Mouse (Mus musculus) forebrain, embryonic 11.5 days (tissue): ENCODE results near the gene Prrt1. TPM values are rescaled to one million over a fixed set of nuclear protein-coding genes. Genes with fewer than 3 reads are reported as not detected.

Experiments
- ATAC-seq: fragments of 200-750 bp; cut with Nextera tagmentation; replicated peaks from 2 replicates; pipeline ENCODE4 v1.8.0; 2017; ENCODE audit warnings: moderate TSS enrichment; ENCODE audit not compliant: low FRiP score
- DNase-seq: peaks from one replicate; pipeline ENCODE4 v3.0.0-alpha.2; 2017; ENCODE audit warnings: low spot score
- H3K27ac ChIP-seq: fragments of 300-500 bp; sonication (generic); 2 replicates; pipeline ENCODE4 v1.5.1; 2014; ENCODE audit warnings: low read depth, low read length
- H3K27me3 ChIP-seq: fragments of 300-500 bp; sonication (generic); 2 replicates; pipeline ENCODE4 v1.6.1; 2014; ENCODE audit warnings: mild to moderate bottlenecking, low read length, mixed read lengths; ENCODE audit not compliant: control insufficient read depth, insufficient read depth
- H3K36me3 ChIP-seq: fragments of 300-500 bp; sonication (generic); 2 replicates; pipeline ENCODE4 v1.6.1; 2014; ENCODE audit warnings: mild to moderate bottlenecking, low read length, moderate library complexity, mixed read lengths; ENCODE audit not compliant: control insufficient read depth, insufficient read depth
- H3K4me1 ChIP-seq: fragments of 300-500 bp; sonication (generic); replicated peaks from 2 replicates; pipeline ENCODE4 v1.6.1; 2014; ENCODE audit warnings: low read length, mixed read lengths; ENCODE audit not compliant: control insufficient read depth, insufficient read depth
- H3K4me2 ChIP-seq: fragments of 300-500 bp; sonication (generic); 2 replicates; pipeline ENCODE4 v1.6.1; 2014; ENCODE audit warnings: low read depth, mild to moderate bottlenecking, low read length, moderate library complexity, mixed read lengths; ENCODE audit not compliant: severe bottlenecking
- H3K4me3 ChIP-seq: fragments of 300-500 bp; sonication (generic); 2 replicates; pipeline ENCODE4 v1.5.1; 2014; ENCODE audit warnings: low read depth, low read length
- H3K9ac ChIP-seq: fragments of 300-500 bp; sonication (generic); 2 replicates; pipeline ENCODE4 v1.6.1; 2014; ENCODE audit warnings: low read length
- H3K9me3 ChIP-seq: fragments of 300-500 bp; sonication (generic); 2 replicates; pipeline ENCODE4 v1.6.1; 2016; ENCODE audit warnings: low read length, mixed read lengths; ENCODE audit not compliant: control insufficient read depth
- WGBS: fragments of 180-500 bp; shearing (Covaris S2); extraction: QIAGEN DNeasy Blood & Tissue Kit; methylation state at CpG from one replicate; pipeline ENCODE4 v1.1.7; 2014; 5-methylcytosine and 5-hydroxymethylcytosine counted together
- polyA plus RNA-seq: library from polyadenylated mRNA; unstranded; fragments of >200 nt; fragmentation: Nextera tagmentation; extraction: Ambion mirVana; gene quantifications from 2 replicates; pipeline ENCODE4 v1.2.1, GENCODE M21; 2014

Prrt1 gene
- polyA plus RNA-seq, 1 experiment from 2014 or later = 2.4 TPM

GRCm38 (mm10) chr17:34639461-34640255 lies 10.3 kb downstream of the Prrt1 start:
- WGBS = 84% methylated on average over 7 of the region's 7 CpGs
- H3K4me2 ChIP-seq = no peak overlapping the region
- DNase-seq (no peak), ATAC-seq (no peak)
- H3K27me3 ChIP-seq = no peaks in the 10 kb centered on the region
- no peak overlapping the region for H3K27ac ChIP-seq
- H3K9ac ChIP-seq = no peak overlapping the region
- H3K36me3 ChIP-seq = no peaks in the 10 kb centered on the region
- no peaks in the 10 kb centered on the region for H3K9me3 ChIP-seq
- peaks cover 7% of the 10 kb centered on the region; the same call in 1 of the 2 replicates for H3K4me1 ChIP-seq
- H3K4me3 ChIP-seq = no peak overlapping the region

DNA sequence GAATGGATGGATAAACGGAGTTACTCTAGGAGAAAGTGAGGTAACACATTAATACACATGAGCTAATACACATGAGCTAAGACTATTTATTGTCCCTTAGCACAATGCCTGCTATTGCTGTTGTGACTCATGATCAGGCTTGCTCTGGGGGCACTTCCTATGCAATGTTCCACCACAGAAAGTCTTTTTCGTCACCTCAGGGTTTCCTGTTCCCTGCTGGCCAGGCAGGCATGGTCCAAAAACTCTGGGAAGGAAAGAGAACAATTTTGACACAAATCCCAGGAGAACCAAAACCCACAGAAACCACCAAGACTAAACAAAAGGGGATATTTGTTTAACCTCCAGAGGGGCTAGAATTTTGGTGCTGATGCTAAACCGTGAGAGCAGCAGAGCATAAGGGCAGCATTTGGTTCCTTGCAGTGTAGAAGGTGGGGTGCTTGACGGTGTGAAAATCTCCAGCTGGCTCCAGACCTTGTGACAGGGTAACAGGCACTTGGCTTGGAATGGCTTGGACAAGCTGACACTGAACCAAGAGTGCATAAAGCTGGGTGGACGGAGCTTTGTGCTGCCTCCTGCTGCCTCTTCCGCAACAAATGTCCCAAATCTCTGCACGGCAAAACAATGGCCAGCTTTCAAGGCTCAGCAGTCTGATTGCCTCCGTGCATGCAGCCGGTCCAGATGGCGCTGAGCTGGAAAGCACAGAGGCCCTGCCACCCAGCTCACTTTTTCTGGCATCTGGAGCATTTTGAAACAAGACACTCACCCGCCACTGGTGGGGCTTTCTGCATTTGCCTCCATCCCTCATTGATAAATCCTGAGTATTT lies 11.7 kb downstream of the Prrt1 start:
- no peaks in the 10 kb centered on the region for H3K27me3 ChIP-seq
- ATAC-seq (0 out of 2 replicates have a peak, but pooled peaks have one; percentile 10), DNase-seq (no peak)
- peak overlapping the region; percentile 45 for H3K9ac ChIP-seq
- no peaks in the 10 kb centered on the region for H3K36me3 ChIP-seq
- no peaks in the 10 kb centered on the region for H3K9me3 ChIP-seq
- WGBS = 14% methylated on average over 11 of the region's 11 CpGs
- no peak overlapping the region for H3K4me2 ChIP-seq
- H3K4me3 ChIP-seq = no peak overlapping the region
- peaks cover 10% of the 10 kb centered on the region for H3K4me1 ChIP-seq
- H3K27ac ChIP-seq = peak overlapping the region; percentile 48

DNA sequence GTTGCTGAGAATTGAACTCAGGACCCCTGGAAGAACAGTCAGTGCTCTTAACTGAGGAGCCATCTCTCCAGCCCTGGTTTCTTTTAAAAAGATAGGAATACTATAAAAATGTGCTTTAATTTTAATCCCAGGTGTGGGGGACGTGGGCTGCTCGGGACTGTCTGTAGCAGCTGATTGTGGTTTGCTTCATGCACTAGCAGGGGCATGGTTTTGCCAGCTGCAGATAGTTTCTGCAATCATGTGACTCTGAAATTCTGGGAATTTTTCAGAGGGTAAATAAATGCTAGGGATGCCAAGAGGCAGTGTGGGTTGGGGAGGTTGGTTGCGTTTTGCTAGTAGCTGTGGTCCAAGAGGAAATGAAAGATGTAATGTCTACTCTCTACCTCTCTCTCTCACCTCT lies 12.6 kb downstream of the Prrt1 start:
- H3K4me1 ChIP-seq = peaks cover 10% of the 10 kb centered on the region

DNA sequence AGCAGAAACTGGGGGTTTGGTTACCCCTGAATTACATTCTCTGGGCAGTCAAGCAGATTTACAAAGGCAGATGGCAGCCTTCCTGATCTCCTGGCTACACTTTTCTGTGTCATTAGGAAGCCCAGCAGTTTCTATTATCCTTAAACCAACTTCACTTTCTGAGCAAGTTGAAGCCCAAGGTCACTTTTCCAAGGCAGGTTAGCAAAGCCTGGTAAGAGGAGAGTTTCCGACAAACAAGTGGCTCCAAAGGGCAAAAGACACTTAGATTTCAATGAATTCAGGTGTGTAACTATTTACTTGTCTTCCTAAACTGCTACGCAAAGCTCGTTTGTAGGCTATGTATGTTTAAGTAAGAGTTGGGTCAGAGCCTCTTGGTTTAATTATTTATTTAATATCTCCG lies 14.0 kb downstream of the Prrt1 start:
- ATAC-seq = no peak
- no peaks in the 10 kb centered on the region for H3K27me3 ChIP-seq
- 91% methylated on average over 4 of the region's 4 CpGs for WGBS
- no peaks in the 10 kb centered on the region for H3K9me3 ChIP-seq
- H3K36me3 ChIP-seq = no peaks in the 10 kb centered on the region
- no peak overlapping the region for H3K4me2 ChIP-seq
- H3K4me3 ChIP-seq = no peak overlapping the region
- no peak overlapping the region for H3K9ac ChIP-seq
- no peak for DNase-seq
- H3K4me1 ChIP-seq = peaks cover 18% of the 10 kb centered on the region
- no peak overlapping the region for H3K27ac ChIP-seq

More for the DNA sequence above, 12.6 kb downstream of the Prrt1 start:
- H3K9me3 ChIP-seq = no peaks in the 10 kb centered on the region
- no peak overlapping the region for H3K9ac ChIP-seq
- no peak overlapping the region for H3K4me2 ChIP-seq
- ATAC-seq (no peak), DNase-seq (no peak)
- WGBS = 89% methylated on average over 3 of the region's 3 CpGs
- no peak overlapping the region for H3K4me3 ChIP-seq
- H3K27me3 ChIP-seq = no peaks in the 10 kb centered on the region
- no peak overlapping the region for H3K27ac ChIP-seq
- H3K36me3 ChIP-seq = no peaks in the 10 kb centered on the region

- Histone ChIP-seq H3K9ac (no peak overlapping the region), H3K4me3 (no peak overlapping the region), H3K27me3 (no peaks in the 10 kb centered on the region), H3K4me2 (no peak overlapping the region), H3K27ac (no peak overlapping the region), H3K4me1 (peaks cover 18% of the 10 kb centered on the region), H3K9me3 (no peaks in the 10 kb centered on the region), H3K36me3 (no peaks in the 10 kb centered on the region)
- DNase-seq (no peak), ATAC-seq (no peak)
- WGBS = 86% methylated on average over 10 of the region's 10 CpGs
These were observed 14.6 kb downstream of the Prrt1 start for GRCm38 (mm10) chr17:34643944-34644343.

DNA sequence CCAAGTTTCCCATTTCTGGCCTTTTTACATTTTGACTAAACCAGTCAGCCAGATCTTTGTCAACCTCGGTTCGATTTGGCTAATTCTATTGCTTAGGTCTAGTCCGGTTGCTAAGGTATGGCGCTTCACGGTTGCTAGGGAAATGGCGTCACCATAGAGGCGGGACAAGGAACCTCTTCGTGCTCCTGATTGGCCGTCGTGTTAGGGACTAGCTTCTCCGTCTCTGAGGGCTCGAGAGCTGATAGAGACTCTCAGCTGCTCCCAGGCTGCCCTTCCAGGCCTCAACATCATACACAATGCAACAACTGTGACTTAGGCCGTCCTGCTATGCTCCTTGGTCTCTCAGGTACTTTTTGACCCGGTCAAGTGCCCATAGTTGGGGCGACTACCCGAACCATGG lies 15.3 kb downstream of the Prrt1 start, which contains the start of gene Fkbpl:
Gene Fkbpl (plus strand): TSS at position 157 of the 400 bp plus-strand sequence.
- Histone ChIP-seq H3K4me2 (peak within 1 kb of the TSS; percentile 59), H3K9me3 (no peaks in the 10 kb centered on the region), H3K27ac (no peak within 1 kb of the TSS), H3K9ac (peak within 1 kb of the TSS; percentile 56; the same call in 1 of the 2 replicates), H3K36me3 (no peaks in the 10 kb centered on the region; the same call in 1 of the 2 replicates), H3K27me3 (no peaks in the 10 kb centered on the region), H3K4me3 (peak within 1 kb of the TSS; percentile 51), H3K4me1 (peaks cover 18% of the 10 kb centered on the region)
- DNase-seq (peak; percentile 93), ATAC-seq (peak; percentile 77)
- whole genome bisulfite sequencing = under 1% methylated on average over 16 of the region's 16 CpGs

GRCm38 (mm10) chr17:34645256-34645829 lies 16.0 kb downstream of the Prrt1 start:
- H3K4me1 ChIP-seq = peaks cover 18% of the 10 kb centered on the region
- peak overlapping the region; percentile 56; the same call in 1 of the 2 replicates for H3K9ac ChIP-seq
- peak overlapping the region; percentile 59 for H3K4me2 ChIP-seq
- H3K4me3 ChIP-seq = peak overlapping the region; percentile 51
- peaks cover under 1% of the 10 kb centered on the region; the same call in 1 of the 2 replicates for H3K36me3 ChIP-seq
- no peak for ATAC-seq
- H3K27me3 ChIP-seq = no peaks in the 10 kb centered on the region
- H3K27ac ChIP-seq = no peak overlapping the region
- no peaks in the 10 kb centered on the region for H3K9me3 ChIP-seq
- WGBS = 39% methylated on average over 10 of the region's 10 CpGs
- no peak for DNase-seq

DNA sequence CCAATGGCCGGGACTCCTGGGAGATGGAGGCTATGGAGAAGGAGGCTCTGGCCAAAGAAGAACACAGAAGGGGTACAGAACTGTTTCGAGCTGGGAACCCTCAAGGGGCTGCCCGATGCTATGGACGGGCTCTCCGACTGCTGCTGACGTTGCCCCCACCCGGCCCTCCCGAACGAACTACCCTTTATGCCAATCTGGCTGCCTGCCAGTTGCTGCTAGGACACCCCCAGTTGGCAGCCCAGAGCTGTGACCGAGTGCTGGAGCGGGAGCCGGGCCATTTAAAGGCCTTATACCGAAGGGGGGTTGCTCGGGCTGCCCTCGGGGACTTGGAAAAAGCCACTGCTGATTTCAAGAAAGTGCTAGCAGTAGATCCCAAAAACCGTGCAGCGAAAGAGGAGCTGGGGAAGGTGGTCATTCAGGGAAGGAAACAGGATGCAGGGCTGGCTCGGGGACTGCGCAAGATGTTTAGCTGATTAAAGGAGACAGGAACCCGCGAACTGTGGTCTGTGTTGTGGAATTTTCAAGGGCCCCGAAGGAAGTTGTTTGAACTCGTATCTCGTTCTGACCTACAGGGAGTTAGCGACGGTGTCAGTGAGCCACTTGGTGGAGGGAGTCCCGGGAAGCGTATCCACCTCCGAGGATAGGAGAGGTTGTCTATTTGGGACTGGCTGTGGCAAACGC lies 16.6 kb downstream of the Prrt1 start:
- ATAC-seq (no peak), DNase-seq (no peak)
- no peak overlapping the region for H3K4me3 ChIP-seq
- H3K4me1 ChIP-seq = peaks cover 17% of the 10 kb centered on the region
- H3K9me3 ChIP-seq = no peaks in the 10 kb centered on the region
- H3K4me2 ChIP-seq = no peak overlapping the region
- H3K36me3 ChIP-seq = peaks cover 4% of the 10 kb centered on the region; the same call in 1 of the 2 replicates
- WGBS = 91% methylated on average over 30 of the region's 30 CpGs
- H3K9ac ChIP-seq = no peak overlapping the region
- no peak overlapping the region for H3K27ac ChIP-seq
- H3K27me3 ChIP-seq = no peaks in the 10 kb centered on the region
